Mouse (Mus musculus): ENCODE data around the gene Abracl. TPM values are rescaled to one million over a fixed set of nuclear protein-coding genes. Genes with fewer than 3 reads are reported as not detected.

The Abracl gene
- polyA plus RNA-seq, 1 experiment from 2014 or later = 114 TPM

DNA sequence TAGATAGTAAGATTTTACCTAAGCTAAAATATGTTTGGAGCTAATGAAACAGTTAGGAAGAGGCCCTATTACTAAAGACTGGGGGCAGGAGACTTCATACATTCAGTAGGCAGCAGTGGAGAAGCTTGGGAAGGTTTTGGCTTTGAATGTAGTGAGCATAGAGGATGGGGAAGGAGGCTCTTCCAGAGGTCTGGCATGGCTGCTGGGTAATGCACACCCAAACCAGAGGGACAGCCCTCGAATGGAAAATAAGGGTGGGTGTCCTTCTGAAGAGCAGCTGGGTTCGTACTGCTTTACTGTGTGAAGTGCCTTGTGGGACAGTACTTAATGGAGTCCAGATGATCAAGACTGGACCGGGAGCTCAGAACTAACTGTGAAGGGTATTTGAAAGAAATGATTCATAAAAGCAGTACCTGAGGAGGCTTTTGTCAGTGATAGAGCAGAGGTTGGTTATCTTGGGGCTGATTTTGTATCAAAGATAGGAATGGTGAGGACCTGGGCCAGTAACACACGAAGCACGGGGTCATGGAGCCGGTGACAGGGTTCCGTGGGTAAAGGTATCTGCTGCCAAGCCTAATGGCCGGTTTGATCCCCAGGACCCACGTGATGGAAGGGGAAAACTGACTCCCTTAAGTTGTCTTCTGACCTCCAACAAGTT, 35.7 kb upstream of the Abracl start:
- WGBS = 93% methylated on average over 9 of the region's 9 CpGs
- Histone ChIP-seq H3K27me3 (no peaks in the 10 kb centered on the region), H3K27ac (no peak overlapping the region), H3K4me2 (no peak overlapping the region), H3K36me3 (no peaks in the 10 kb centered on the region), H3K4me3 (no peak overlapping the region), H3K9me3 (no peaks in the 10 kb centered on the region), H3K9ac (no peak overlapping the region), H3K4me1 (replicated peaks) (peaks cover 33% of the 10 kb centered on the region)
- no peak for ATAC-seq (ENCODE audit: low FRiP score)

DNA sequence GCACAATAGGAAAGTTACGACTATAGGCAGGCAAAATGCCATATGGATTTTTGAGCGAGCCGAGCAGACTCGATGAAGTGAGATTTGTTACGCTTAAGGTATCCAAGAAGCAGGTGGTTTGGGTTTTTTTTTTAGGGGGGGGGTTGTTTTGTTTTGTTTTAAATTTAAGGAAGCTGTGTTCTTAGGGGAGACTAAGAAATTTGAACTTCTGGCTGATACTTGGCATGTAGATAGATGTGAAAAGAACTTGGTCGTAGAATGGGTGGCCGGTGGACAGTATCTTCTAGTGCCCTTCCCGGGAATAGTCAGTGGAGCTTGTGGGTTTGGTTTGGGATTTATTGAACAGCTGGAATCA, 33.3 kb upstream of the Abracl start:
- Histone ChIP-seq H3K4me1 (replicated peaks) (peaks cover 33% of the 10 kb centered on the region), H3K9me3 (no peaks in the 10 kb centered on the region), H3K36me3 (no peaks in the 10 kb centered on the region), H3K27me3 (no peaks in the 10 kb centered on the region), H3K4me3 (peak overlapping the region; percentile 98), H3K4me2 (peak overlapping the region; percentile 63), H3K9ac (peak overlapping the region; percentile 97), H3K27ac (peak overlapping the region; percentile 97)
- ATAC-seq (ENCODE audit: low FRiP score) = no peak
- under 1% methylated on average over 8 of the region's 8 CpGs for WGBS

DNA sequence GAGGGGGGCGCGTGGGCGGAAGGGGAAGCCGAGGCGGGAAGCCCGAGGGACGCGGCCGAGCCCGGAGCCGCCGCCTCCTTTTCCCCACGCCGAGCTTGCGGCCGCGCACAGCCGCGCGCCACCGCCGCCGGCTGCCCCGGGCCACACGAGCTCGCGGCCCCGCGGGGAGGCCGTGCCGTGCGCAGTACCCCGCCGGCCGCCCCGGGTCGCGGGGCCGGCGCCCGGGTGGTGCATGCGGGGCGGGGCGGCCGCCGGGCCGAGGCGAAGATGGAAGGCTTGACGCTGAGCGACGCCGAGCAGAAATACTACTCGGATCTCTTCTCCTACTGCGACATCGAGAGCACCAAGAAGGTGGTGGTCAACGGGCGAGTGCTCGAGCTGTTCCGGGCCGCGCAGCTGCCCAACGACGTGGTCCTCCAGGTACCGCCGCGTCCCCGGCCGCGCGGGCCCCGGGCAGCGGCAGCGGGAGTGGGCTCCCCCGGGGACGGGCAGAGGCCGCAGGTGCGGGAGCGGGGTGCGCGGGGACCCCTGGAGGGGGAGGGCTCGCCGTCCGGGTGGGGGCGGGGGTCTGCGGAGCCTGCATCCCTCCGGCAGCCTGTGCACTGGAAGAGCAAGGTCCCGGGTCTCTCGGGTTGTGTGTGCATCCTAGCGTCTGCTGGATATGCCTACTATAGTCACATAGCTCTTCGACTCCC, 32.8 kb upstream of the Abracl start, which contains the start of gene Reps1:
Gene Reps1, plus strand, starts transcription at position 166 of the 695 bp plus-strand sequence.
- Histone ChIP-seq H3K27ac (peak within 1 kb of the TSS; percentile 97), H3K4me1 (replicated peaks) (peaks cover 33% of the 10 kb centered on the region), H3K4me2 (peak within 1 kb of the TSS; percentile 63), H3K9me3 (no peaks in the 10 kb centered on the region), H3K9ac (peak within 1 kb of the TSS; percentile 97), H3K4me3 (peak within 1 kb of the TSS; percentile 98), H3K27me3 (no peaks in the 10 kb centered on the region), H3K36me3 (no peaks in the 10 kb centered on the region)
- peak; percentile 87 for ATAC-seq (ENCODE audit: low FRiP score)
- under 1% methylated on average over 86 of the region's 90 CpGs for WGBS

DNA sequence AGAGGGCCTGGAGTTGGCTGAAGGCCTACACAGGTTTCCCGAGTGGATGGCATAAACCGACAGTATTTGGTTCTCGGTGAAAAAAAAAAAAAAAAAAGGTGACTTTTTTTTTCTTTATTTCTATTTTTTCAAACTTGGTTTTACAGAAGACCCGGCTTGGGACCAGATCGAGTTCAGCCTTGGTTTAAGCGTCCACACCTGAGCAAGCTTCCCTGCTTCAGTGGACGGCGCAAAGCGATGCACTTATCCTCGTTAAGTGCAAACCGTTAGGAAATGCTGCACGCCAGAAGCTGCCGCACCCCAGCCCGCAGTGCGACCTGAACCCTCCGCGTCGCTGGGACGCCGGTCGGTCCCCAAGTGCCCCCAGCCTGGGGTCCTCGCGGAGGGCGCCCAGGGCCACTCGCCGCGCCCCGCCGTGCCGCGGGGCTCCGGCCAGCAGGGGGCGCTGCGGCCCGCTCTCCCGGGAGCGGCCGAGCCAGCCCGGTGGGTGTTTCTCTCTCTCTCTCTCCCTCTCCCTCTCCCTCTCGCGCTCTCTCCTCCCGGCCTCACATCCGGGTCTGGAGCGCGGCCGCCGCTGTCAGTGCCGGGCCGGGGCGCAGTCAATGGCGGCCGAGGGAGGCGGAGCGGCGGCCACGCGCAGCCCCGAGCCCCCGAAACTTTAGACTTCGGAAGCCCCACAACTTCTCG, 32.1 kb upstream of the Abracl start:
- peak; percentile 98 for ATAC-seq (ENCODE audit: low FRiP score)
- Histone ChIP-seq H3K36me3 (no peaks in the 10 kb centered on the region), H3K4me3 (peak overlapping the region; percentile 98), H3K9me3 (no peaks in the 10 kb centered on the region), H3K4me1 (replicated peaks) (peaks cover 33% of the 10 kb centered on the region), H3K4me2 (peak overlapping the region; percentile 63), H3K9ac (peak overlapping the region; percentile 97), H3K27ac (peak overlapping the region; percentile 97), H3K27me3 (no peaks in the 10 kb centered on the region)
- 3% methylated on average over 61 of the region's 61 CpGs for WGBS

DNA sequence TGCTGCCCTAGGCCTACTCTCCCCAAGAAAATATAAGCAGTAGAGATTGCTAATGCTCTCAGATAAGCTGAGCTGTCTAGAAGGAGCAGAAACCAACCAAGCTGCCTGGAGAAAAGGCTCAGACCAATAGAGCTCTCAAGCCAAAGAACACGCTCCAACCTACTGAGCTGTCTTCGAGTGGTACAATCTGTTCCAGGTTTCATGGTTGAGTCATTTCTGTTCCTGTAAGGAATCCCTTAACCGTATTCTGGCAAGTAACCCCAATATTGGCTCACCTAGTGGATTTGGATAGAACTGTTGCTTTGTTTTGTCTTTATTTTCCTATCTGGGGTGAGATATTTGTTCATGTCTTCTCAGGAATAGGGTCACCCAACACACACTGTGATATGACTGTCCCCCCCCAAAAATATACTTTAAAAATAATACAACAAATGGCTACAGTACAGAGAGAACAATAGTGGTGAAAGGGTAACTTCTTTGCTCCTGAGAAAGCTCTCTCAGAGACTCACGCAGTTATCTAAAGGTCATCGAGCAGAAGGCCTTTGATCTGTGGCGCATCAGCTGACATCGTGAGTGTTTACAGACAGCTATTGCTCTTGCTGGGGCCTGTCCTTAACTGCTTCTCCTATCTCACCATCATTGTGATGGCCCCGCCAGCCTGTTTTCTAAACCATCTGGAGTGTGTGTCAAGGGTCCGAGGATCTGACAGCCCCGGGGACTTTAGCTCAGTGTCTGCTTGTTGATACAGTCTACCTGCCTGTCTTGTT, 24.5 kb upstream of the Abracl start:
- no peak overlapping the region for H3K4me3 ChIP-seq
- no peaks in the 10 kb centered on the region for H3K4me1 ChIP-seq (replicated peaks)
- H3K27ac ChIP-seq = no peak overlapping the region
- H3K36me3 ChIP-seq = no peaks in the 10 kb centered on the region
- 72% methylated on average over 10 of the region's 10 CpGs for WGBS
- no peak overlapping the region for H3K9ac ChIP-seq
- H3K4me2 ChIP-seq = no peak overlapping the region
- no peaks in the 10 kb centered on the region for H3K9me3 ChIP-seq
- ATAC-seq (ENCODE audit: low FRiP score) = no peak
- no peaks in the 10 kb centered on the region for H3K27me3 ChIP-seq

DNA sequence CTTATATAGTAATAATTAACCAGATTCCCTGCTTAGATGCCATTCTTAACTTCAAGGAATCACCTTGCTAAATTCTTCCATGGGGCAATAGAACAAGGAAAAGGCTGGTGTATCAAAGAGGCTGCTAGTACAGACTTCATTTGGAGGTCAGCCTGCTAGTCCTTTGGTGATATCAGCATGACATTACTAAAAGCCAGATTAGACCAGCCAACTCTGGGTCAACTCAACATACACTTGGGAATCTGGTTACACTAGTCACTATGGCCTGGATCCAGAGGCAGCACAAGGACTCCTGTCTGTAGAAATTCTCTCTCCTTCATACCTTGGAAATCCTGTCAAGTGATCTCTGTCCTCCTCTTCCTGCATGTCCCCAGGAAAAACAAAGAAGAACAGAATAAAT, 23.3 kb upstream of the Abracl start:
- Histone ChIP-seq H3K27me3 (no peaks in the 10 kb centered on the region), H3K27ac (no peak overlapping the region), H3K4me3 (no peak overlapping the region), H3K9me3 (no peaks in the 10 kb centered on the region), H3K4me1 (replicated peaks) (no peaks in the 10 kb centered on the region), H3K4me2 (no peak overlapping the region), H3K9ac (no peak overlapping the region), H3K36me3 (no peaks in the 10 kb centered on the region)
- no peak for ATAC-seq (ENCODE audit: low FRiP score)

DNA sequence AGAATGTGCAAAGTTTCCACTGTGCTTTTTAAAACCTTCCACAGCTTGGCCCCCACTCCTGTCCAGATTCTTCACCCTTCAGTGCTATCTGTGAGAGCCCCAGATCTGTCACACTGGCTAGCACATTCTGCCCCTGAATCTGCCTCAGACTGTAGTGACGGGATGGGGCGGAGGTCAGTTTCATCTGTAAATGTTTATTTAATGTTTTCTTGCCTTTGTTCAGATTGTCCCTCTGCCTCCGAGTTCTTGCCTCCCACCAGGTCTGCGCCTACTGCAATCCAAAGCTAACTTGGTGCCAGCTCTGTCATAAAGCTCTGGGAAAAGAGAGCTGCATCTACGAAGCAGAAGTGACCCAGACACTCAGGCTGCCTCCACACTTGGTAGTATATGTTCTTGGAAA, 13.8 kb upstream of the Abracl start:
- 84% methylated on average over 5 of the region's 5 CpGs for WGBS
- Histone ChIP-seq H3K27me3 (no peaks in the 10 kb centered on the region), H3K4me2 (no peak overlapping the region), H3K4me3 (no peak overlapping the region), H3K36me3 (no peaks in the 10 kb centered on the region), H3K27ac (no peak overlapping the region), H3K9me3 (no peaks in the 10 kb centered on the region), H3K4me1 (replicated peaks) (no peaks in the 10 kb centered on the region), H3K9ac (no peak overlapping the region)
- ATAC-seq (ENCODE audit: low FRiP score) = no peak

DNA sequence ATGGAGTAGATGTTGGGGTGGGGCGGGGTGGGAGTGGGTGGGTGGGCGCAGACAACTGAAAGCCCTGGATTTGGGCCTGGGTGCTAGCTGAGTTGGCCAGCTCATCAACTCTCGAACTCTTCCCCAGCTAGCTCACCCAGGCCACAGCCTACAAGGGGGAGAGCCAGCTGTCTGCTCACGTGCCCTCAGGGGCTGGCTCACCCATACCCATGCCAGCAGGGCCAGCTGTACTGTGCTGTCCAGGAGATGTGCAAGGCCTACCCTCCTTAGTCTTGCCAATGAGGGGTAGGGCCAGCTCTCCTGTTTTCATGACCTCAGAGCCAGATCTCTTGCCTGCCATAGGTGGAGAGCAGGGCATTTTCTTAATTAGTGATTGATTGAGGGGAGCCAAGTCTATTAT, 11.3 kb upstream of the Abracl start:
- Histone ChIP-seq H3K9ac (no peak overlapping the region), H3K4me1 (replicated peaks) (no peaks in the 10 kb centered on the region), H3K9me3 (no peaks in the 10 kb centered on the region), H3K27me3 (no peaks in the 10 kb centered on the region), H3K27ac (no peak overlapping the region), H3K4me3 (no peak overlapping the region), H3K4me2 (no peak overlapping the region), H3K36me3 (no peaks in the 10 kb centered on the region)
- 83% methylated on average over 4 of the region's 4 CpGs for WGBS
- no peak for ATAC-seq (ENCODE audit: low FRiP score)

DNA sequence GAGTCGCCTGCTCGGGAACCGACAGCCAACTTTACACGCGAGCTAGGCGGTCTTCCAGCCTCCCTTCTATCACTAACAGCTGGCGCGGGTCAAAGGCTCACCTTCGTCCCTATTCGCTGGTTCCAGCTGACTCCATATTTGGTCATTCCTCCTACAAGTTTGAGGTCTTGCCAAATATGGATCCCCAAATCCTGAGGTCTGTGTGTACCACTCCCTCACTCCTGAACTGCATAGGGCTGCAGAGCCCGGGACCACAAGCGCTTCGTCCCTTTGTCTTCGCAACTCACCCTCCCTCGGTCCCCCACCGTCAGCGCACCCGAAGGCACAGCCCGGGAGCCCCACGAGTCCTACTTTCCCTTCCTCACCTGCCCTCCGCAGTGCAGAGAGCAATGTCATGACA, 776 bp downstream of the Abracl start:
- peak overlapping the region; percentile 97 for H3K27ac ChIP-seq
- H3K4me3 ChIP-seq = peak overlapping the region; percentile 74
- peak overlapping the region; percentile 62 for H3K4me2 ChIP-seq
- peak overlapping the region; percentile 90 for H3K9ac ChIP-seq
- H3K27me3 ChIP-seq = no peaks in the 10 kb centered on the region
- H3K4me1 ChIP-seq (replicated peaks) = peaks cover 22% of the 10 kb centered on the region
- peaks cover 10% of the 10 kb centered on the region for H3K36me3 ChIP-seq
- H3K9me3 ChIP-seq = no peaks in the 10 kb centered on the region
- 2% methylated on average over 21 of the region's 21 CpGs for WGBS
- ATAC-seq (ENCODE audit: low FRiP score) = peak; percentile 89

DNA sequence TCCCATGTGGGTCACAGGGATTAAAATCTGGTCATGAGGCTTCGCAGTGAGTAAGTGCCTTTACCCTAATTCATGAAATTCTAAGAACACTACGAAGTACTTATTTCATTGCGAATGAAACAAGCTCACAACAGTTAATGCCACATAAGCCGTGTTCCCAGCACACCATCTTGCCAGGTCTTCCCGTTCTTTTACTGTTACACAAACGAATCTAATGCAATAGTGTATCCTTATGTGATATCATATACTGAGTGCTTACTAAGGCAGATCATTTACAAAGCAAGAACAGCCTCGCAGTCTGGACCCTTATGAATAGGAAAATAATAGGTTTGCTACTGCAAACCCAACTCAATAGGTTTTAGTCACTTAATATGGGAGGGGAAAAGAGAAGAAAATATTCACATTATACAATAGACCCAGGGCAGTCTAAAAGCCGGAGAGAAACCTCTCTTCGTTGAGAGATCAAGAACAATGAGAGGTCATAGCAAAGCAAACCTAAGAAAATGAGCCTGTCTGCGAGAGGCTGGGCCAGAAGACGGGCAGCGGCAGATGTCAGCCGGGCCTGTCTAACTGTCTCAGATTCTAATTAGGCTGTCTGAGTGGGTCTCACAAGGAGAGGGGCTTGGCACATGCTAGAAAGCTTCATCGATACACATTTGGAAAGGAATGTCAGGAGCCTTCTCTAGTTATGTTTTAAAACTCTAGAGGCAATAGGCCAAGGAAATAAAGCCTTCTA, 1.3 kb downstream of the Abracl start:
- H3K9me3 ChIP-seq = no peaks in the 10 kb centered on the region
- H3K36me3 ChIP-seq = peaks cover 16% of the 10 kb centered on the region
- peak overlapping the region; percentile 97 for H3K27ac ChIP-seq
- H3K27me3 ChIP-seq = no peaks in the 10 kb centered on the region
- ATAC-seq (ENCODE audit: low FRiP score) = peak; percentile 38
- H3K4me1 ChIP-seq (replicated peaks) = peaks cover 22% of the 10 kb centered on the region
- H3K4me3 ChIP-seq = peak overlapping the region; percentile 74
- H3K9ac ChIP-seq = peak overlapping the region; percentile 90
- peak overlapping the region; percentile 62 for H3K4me2 ChIP-seq
- 29% methylated on average over 14 of the region's 14 CpGs for WGBS

DNA sequence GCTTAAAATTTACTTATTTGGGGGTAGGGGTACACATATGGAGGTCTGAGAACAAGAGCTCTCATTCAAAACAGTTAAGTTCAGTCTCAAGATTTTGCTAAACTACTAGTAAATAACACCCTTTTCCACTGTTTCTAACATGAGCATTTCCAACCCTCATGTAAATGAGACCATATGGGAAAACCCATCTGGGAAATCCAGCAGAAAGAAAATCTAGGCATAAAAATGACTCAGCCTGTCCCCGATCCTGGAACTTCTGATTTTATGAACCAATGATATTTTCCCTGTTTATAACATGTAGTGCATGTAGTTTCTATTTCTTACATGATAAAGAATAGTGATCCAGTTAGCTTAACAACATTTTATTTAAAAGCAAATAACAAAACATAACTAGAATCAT, 2.2 kb downstream of the Abracl start:
- 46% methylated on average over 1 of the region's 1 CpGs for WGBS

More for the DNA sequence above, 2.2 kb downstream of the Abracl start:
- Histone ChIP-seq H3K9ac (no peak overlapping the region), H3K9me3 (no peaks in the 10 kb centered on the region), H3K36me3 (peaks cover 24% of the 10 kb centered on the region), H3K27me3 (no peaks in the 10 kb centered on the region), H3K4me1 (replicated peaks) (peaks cover 22% of the 10 kb centered on the region), H3K27ac (no peak overlapping the region), H3K4me2 (peak overlapping the region; percentile 62), H3K4me3 (no peak overlapping the region)
- no peak for ATAC-seq (ENCODE audit: low FRiP score)

Data from hindbrain, embryonic 13.5 days (tissue).